Mouse (Mus musculus) frontal cortex, postnatal 14 days (tissue): ENCODE data around the gene Clasrp.
A peak's percentile ranks its signal among the peaks of the same experiment; 100 is the strongest.

Experiments used
- DNase-seq, 2 experiments: peaks; one replicate each; pipeline ENCODE4 v3.0.0; 2022; ENCODE audit warnings: low spot score in 2 of 2

Clasrp gene

DNA sequence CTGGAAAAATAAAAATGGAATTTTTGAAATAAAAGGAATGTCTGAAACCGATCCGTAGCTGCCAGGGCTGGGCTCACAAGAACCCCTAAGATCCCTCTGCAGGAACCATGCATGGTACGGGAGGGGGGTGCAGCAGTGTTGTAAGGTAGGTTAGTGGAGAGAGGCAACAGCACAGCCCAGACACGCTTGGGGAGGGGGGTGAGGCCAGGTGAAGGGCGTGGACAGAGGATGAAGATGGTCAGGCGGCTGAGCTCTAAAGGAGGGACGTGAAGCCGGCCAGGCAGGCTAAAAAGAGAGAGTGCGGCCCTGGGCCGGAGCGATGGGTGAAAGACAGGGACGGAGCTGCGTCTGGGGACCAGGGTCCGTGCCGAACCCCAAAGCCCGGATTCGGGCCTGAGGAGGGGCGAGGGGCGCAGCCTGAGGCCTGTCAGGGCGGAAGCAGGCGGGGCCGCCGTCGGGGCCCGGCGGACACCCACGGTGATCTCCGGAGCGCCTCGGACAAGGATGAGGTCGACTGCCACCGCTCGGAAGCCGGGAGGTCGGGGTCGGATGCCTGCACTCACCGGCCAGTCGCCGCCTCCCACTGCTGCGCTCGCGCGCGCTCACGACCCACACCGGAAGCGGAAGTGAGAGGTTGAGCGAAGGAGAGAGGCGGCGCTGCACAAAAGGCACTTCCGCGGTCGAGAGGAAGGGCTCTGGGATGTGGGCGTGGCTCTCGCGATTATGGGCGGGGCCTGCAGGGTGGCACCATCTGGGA is at the start of gene Clasrp:
TSS of gene Clasrp (minus strand) at position 638 of the 757 bp plus-strand sequence.
- peak; percentile 90 to 94 for DNase-seq

- no peak for DNase-seq
Measured at GRCm38 (mm10) chr7:19652614-19653013, 48.3 kb upstream of the Clasrp start.

DNA sequence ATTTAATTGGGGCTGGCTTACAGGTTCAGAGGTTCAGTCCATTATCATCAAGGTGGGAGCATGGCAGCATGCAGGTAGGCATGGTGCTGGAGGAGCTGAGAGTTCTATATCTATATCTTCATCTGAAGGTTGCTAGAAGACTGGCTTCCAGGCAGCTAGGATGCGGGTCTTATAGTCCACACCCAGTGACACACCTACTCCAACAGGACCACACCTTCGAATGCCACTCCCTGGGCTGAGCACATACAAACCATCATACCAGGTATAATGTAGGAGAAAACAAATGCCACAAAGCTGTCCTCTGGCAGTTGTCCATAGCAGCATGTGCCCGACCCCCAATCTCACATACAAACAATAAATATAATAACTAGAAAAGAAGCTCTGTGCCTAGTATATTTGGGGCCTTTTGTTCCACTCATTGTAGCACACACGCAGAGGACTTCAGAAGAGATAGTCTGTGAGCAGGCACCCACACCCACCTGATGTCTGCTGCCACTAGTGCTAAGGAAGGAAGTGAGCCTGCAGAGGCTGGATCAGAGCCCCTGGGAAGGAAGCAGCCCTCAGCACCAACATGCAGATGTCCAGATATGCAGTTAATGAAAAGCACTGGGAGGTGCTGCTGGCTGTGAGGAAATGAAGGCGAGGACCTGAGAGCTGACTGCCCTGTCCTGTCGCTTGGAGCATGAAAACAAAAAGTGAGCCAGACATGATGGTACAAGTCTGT is 46.9 kb upstream of the Clasrp start:
- no peak for DNase-seq

DNA sequence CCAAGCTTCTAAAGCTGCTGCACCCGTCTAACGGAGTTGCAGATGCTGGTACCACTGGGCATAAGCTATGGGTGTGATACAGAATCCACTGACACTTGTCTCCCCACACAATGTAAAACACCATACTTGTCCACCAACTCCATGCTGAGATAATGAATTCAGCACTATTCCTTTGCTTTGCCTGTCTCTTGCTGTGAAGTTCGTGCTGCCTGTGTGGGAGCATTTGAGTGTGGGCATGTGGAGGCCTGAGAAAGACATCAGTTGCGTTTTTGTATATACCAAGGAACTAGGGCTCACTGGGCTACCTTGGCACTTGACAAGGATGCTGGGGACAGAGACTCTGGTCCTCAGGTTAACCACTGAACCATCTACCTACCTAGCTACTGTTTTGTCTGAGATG is 36.9 kb upstream of the Clasrp start:
- DNase-seq, result no peak

GRCm38 (mm10) chr7:19635074-19635827 is 31.0 kb upstream of the Clasrp start:
- no peak for DNase-seq

GRCm38 (mm10) chr7:19634591-19634990 is 30.3 kb upstream of the Clasrp start:
- no peak for DNase-seq

DNA sequence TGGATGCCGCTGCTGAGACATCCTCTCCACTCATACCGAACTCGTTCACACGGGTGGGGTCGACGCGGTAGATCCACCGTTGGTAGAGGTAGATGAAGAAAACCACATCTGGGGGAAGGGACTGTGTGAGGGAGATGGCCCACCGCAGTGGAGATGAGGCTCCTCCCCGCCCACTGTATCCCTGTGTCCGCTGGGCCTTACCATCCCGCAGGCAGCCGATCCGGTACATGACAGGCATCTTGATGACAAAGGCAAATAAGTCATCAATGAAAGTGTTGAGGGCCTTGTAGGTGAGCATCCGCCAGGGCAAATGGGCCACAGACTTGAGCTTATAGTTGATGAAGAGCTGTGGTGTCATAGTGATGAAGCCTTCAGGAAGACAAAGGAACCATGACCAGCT is 29.6 kb upstream of the Clasrp start:
- DNase-seq, result no peak

DNA sequence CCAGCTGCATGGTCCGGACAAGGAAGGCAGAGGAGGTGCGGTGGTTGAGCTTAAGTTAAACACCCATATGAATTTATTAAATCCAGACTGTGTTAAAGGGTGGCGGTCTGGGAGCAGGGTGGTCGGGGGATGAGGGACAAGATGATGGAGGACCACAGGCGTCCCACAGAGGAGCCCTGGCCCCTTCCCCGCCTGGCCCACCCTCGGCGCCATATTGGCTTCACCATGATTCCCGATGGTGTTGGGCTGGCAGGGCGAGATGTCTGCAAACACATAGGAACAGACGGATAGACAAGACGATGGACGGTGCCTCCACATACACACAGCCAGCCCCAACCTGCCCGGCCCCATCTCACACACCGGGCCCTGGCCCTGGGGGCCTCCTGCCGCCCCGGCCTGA is 28.9 kb upstream of the Clasrp start:
- no peak for DNase-seq

- DNase-seq, result no peak
Measured at GRCm38 (mm10) chr7:19632720-19633119, 28.4 kb upstream of the Clasrp start.

DNA sequence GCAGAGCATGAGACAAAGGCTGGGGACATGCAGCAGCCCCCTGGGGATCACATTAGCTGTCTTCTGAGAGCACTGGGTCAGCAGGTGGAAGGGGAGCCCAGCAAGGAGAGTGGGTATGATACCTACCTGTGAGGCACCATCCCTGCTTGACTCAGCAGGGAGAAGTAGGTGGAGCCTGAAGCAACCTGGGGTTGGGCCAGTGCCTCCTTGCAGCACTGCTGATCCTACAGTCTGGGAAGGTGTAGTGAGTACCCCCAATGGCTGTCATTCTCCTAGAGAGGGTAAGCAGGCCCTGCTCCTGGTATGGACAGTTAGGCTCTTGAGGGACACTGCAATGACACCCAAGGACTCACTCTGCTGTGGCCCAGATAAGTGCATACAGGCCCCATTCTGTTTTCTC is 28.0 kb upstream of the Clasrp start:
- no peak for DNase-seq

DNA sequence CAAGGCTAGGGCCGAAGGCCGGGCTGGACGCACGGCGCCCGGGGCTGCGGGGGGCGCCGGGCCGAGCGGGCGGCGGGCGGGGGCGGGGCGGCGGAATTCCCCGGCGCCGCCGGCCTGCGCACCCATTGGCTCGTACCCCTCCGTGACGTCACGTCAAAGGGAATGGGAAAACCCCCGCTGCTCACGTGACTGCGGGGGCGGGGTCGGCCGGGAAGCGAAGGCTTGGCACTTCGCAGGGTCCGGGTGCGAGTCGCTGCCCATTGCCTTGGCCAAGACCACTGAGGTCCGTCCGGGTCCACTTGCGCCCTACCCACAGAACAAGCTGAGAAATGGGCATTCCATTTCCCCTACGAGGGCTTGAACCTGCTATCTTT is 25.1 kb upstream of the Clasrp start, which contains the start of gene Relb:
TSS of gene Relb (minus strand) at position 78 of the 374 bp plus-strand sequence.
- DNase-seq, result peak; percentile 77 to 86

- DNase-seq, result peak; percentile 82 to 87
Measured at GRCm38 (mm10) chr7:19628536-19629360, 24.5 kb upstream of the Clasrp start.

- no peak for DNase-seq
Measured at GRCm38 (mm10) chr7:19628192-19628535, 23.9 kb upstream of the Clasrp start.

GRCm38 (mm10) chr7:19627721-19628120 is 23.4 kb upstream of the Clasrp start:
- DNase-seq, result no peak

DNA sequence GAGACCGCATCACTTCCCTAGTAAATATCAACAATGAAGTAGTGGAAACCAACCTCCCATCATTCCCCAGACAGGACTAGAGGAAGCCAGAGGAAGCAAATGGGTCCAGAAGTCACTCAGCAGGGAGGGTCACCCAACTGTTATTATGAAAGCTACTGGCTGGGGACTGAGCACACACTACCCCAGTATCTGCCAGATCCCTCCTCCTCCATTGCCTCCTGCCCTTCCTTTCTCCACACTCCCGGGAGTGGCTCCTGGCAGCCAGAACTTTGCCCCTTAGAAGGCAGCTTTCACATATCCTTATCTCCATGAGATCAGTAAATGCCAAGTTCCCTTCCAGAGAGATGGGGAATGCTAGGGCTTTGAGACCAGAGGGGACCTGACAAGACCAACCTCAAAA is 19.1 kb upstream of the Clasrp start:
- DNase-seq, result no peak

- no peak for DNase-seq
Measured at GRCm38 (mm10) chr7:19622241-19622640, 18.0 kb upstream of the Clasrp start.

GRCm38 (mm10) chr7:19620811-19621210 is 16.5 kb upstream of the Clasrp start:
- no peak for DNase-seq

DNA sequence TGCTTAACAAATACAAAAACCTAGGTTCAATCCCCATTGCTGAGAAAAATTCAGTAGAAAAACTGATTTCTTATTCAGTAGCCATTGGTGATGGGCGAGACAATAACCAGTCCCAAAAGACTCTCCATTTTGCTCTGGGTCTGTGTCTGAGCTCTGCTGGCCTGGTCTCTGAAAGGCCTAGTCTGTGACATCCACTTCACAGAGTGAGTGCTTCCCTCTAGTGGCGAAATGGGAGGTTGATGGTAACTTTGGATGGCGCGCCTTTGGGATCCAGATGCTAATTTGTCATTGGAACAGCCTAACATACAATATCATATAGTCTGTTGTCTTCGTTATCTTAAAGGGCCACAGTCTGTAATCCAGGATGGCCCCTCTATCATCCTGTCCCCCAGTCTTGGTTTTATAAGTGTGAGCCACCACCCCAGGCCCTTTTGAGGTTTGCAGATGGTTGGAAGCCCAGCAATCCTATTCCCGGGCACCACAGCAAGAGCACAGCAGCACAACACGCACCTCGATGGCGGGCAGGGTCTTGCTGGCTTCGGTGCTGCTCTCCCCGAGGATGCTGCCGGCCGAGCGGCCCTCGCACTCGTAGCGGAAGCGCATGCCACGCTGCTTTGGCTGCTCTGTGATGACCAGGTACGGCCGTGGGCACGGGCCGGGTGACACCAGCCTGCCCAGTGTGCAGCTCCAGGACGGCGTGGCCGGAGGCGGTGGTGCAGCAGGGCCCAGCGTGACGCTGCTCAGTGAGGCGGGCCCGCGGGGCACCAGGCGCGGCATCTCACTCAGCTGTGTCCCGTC is 14.9 kb upstream of the Clasrp start:
- DNase-seq, result peak; percentile 52 to 70

DNA sequence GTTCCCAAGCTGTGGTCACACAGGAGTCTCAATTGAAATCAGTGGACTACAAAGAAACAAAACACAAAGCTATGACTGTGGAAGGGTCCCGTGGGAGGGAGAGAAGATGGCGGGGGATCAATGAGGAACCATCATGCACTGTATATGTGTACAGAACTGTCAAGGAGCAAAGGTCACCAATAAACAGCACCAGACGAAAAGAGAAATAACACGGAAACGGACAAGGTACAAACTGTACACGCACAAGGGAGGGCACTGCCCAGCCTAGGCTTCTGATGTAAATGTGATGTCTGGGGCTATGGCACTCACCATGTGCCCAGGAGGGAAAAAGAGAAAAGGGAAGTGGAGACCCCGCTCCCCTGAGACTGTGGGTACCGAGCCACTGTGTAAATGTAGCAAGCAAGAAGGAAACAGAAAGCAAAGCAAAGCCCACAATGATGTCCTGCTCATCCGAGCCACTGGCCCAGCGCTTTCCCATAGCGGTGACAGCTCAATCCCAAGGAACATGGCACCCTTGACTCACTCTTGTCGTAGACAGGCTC is 10.8 kb upstream of the Clasrp start:
- DNase-seq, result no peak

- DNase-seq, result no peak
Measured at GRCm38 (mm10) chr7:19610969-19611368, 6.7 kb upstream of the Clasrp start.
